Mouse (Mus musculus): ENCODE measurements around the gene Fam83g. TPM values are rescaled to one million over a fixed set of nuclear protein-coding genes. Genes with fewer than 3 reads are reported as not detected.

The Fam83g gene
- total and polyA plus RNA-seq, 2 experiments from 2014 or later, result 0.16 to 0.60 TPM

GRCm38 (mm10) chr11:61737290-61737689 lies 53.4 kb downstream of the Fam83g start:
- DNase-seq (ENCODE audit: low spot score) (no peak), ATAC-seq (ENCODE audit: low FRiP score) (no peak)
- no peak overlapping the region for H3K4me3 ChIP-seq (ENCODE audit: low read depth, low read length)
- no peaks in the 10 kb centered on the region for H3K9me3 ChIP-seq (ENCODE audit: low read length)
- no peak overlapping the region for H3K27ac ChIP-seq (ENCODE audit: low read depth, low read length)
- H3K4me1 ChIP-seq (ENCODE audit: insufficient read depth, low read length), result no peaks in the 10 kb centered on the region
- no peaks in the 10 kb centered on the region for H3K27me3 ChIP-seq (ENCODE audit: insufficient read depth, low read length)
- WGBS, result 97% methylated on average over 1 of the region's 1 CpGs
- peaks cover 49% of the 10 kb centered on the region for H3K36me3 ChIP-seq (ENCODE audit: insufficient read depth, low read length)
- no peak overlapping the region for H3K9ac ChIP-seq (replicated peaks; ENCODE audit: low read length, poor library complexity, severe bottlenecking)
- H3K4me2 ChIP-seq (ENCODE audit: low read depth, low read length, poor library complexity, severe bottlenecking), result no peak overlapping the region
- no peak for TF ChIP-seq CTCF (IDR thresholded peaks at IDR 0.05)

GRCm38 (mm10) chr11:61740500-61740899 lies 56.6 kb downstream of the Fam83g start:
- 94% methylated on average over 1 of the region's 1 CpGs for WGBS
- H3K36me3 ChIP-seq (ENCODE audit: insufficient read depth, low read length), result peaks cover 43% of the 10 kb centered on the region
- DNase-seq (ENCODE audit: low spot score), result no peak

GRCm38 (mm10) chr11:61743768-61744167 lies 59.9 kb downstream of the Fam83g start:
- no peak overlapping the region for H3K9ac ChIP-seq (replicated peaks; ENCODE audit: low read length, poor library complexity, severe bottlenecking)
- H3K9me3 ChIP-seq (ENCODE audit: low read length), result no peaks in the 10 kb centered on the region
- no peaks in the 10 kb centered on the region for H3K27me3 ChIP-seq (ENCODE audit: insufficient read depth, low read length)
- no peak overlapping the region for H3K4me3 ChIP-seq (ENCODE audit: low read depth, low read length)
- ATAC-seq (ENCODE audit: low FRiP score) (no peak), DNase-seq (ENCODE audit: low spot score) (no peak)
- H3K4me1 ChIP-seq (ENCODE audit: insufficient read depth, low read length), result no peaks in the 10 kb centered on the region
- H3K36me3 ChIP-seq (ENCODE audit: insufficient read depth, low read length), result peaks cover 22% of the 10 kb centered on the region
- 56% methylated on average over 3 of the region's 3 CpGs for WGBS
- H3K4me2 ChIP-seq (ENCODE audit: low read depth, low read length, poor library complexity, severe bottlenecking), result no peak overlapping the region
- H3K27ac ChIP-seq (ENCODE audit: low read depth, low read length), result no peak overlapping the region
- no peak for TF ChIP-seq CTCF (IDR thresholded peaks at IDR 0.05)

More at GRCm38 (mm10) chr11:61740500-61740899, 56.6 kb downstream of the Fam83g start:
- Histone ChIP-seq H3K9ac (replicated peaks; ENCODE audit: low read length, poor library complexity, severe bottlenecking) (no peak overlapping the region), H3K27ac (ENCODE audit: low read depth, low read length) (no peak overlapping the region), H3K4me1 (ENCODE audit: insufficient read depth, low read length) (no peaks in the 10 kb centered on the region), H3K9me3 (ENCODE audit: low read length) (no peaks in the 10 kb centered on the region), H3K27me3 (ENCODE audit: insufficient read depth, low read length) (no peaks in the 10 kb centered on the region), H3K4me3 (ENCODE audit: low read depth, low read length) (no peak overlapping the region), H3K4me2 (ENCODE audit: low read depth, low read length, poor library complexity, severe bottlenecking) (no peak overlapping the region)
- TF ChIP-seq CTCF (IDR thresholded peaks at IDR 0.05), result 0 out of 2 replicates have a peak, but pooled peaks have one; percentile 4
- ATAC-seq (ENCODE audit: low FRiP score), result no peak

DNA sequence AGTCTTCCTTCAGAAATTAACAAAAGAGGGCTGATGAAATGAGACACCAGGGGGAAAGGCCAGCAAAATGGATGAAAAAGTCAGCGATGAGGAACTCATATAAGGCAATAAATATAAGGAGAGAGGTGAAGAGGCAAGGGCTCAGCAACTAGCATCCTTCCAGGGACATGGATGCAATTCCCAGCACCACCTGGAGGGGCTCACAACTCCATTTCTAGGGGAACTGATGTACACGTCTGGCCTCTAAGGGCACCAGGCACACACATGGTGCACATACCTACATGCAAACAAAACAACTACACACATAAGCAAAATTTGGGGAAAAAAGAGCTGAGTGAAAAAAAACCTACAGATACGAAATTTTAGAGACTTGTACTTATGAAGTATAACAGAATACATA lies 60.6 kb downstream of the Fam83g start:
- Histone ChIP-seq H3K9me3 (ENCODE audit: low read length) (no peaks in the 10 kb centered on the region), H3K27me3 (ENCODE audit: insufficient read depth, low read length) (no peaks in the 10 kb centered on the region), H3K36me3 (ENCODE audit: insufficient read depth, low read length) (peaks cover 17% of the 10 kb centered on the region), H3K4me1 (ENCODE audit: insufficient read depth, low read length) (no peaks in the 10 kb centered on the region), H3K9ac (replicated peaks; ENCODE audit: low read length, poor library complexity, severe bottlenecking) (no peak overlapping the region), H3K27ac (ENCODE audit: low read depth, low read length) (no peak overlapping the region), H3K4me2 (ENCODE audit: low read depth, low read length, poor library complexity, severe bottlenecking) (no peak overlapping the region), H3K4me3 (ENCODE audit: low read depth, low read length) (no peak overlapping the region)
- ATAC-seq (ENCODE audit: low FRiP score) (no peak), DNase-seq (ENCODE audit: low spot score) (no peak)
- peak; percentile 48 for TF ChIP-seq CTCF (IDR thresholded peaks at IDR 0.05)
- 66% methylated on average over 3 of the region's 3 CpGs for WGBS

DNA sequence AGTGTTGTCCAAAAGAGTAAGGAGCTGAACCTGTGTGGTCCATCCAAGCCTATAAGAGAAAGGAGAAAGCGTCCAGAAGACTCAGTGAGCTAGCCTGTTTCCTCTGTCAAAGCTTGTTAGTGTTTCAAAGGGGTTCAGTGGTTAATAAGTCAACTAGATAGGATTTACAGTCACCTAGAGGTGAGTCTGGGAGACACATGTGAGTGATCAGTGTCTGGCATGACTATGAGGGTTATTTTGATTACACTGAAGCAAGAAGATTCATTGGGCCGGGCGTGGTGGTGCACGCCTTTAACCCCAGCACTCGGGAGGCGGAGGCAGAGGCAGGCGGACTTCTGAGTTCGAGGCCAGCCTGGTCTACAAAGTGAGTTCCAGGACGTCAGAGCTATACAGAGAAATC lies 61.9 kb downstream of the Fam83g start:
- WGBS, result 99% methylated on average over 9 of the region's 9 CpGs
- no peak for ATAC-seq (ENCODE audit: low FRiP score)
- H3K27ac ChIP-seq (ENCODE audit: low read depth, low read length), result no peak overlapping the region
- H3K4me1 ChIP-seq (ENCODE audit: insufficient read depth, low read length), result no peaks in the 10 kb centered on the region
- no peaks in the 10 kb centered on the region for H3K9me3 ChIP-seq (ENCODE audit: low read length)
- H3K9ac ChIP-seq (replicated peaks; ENCODE audit: low read length, poor library complexity, severe bottlenecking), result no peak overlapping the region
- H3K4me2 ChIP-seq (ENCODE audit: low read depth, low read length, poor library complexity, severe bottlenecking), result no peak overlapping the region
- peaks cover 15% of the 10 kb centered on the region for H3K36me3 ChIP-seq (ENCODE audit: insufficient read depth, low read length)
- TF ChIP-seq CTCF (IDR thresholded peaks at IDR 0.05), result no peak
- H3K4me3 ChIP-seq (ENCODE audit: low read depth, low read length), result no peak overlapping the region
- no peaks in the 10 kb centered on the region for H3K27me3 ChIP-seq (ENCODE audit: insufficient read depth, low read length)
- DNase-seq (ENCODE audit: low spot score), result no peak

DNA sequence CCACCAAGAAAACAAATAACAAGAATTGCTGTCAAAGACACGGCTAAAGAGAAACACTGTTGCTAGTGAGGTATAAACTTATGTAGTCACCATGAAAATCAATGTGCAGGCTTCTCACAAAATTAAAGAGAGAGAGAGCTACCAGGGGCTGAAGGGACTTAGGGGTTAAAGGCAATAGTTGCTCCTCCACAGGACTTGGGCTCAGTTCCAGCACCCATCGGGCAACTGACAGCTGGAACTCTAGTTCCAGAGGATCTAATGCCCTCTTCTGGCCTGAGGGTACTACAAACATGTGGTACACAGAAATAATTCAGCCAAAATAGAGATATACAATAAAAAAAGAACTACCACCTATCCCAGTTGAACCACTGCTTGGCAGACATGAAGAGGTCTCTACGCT lies 63.3 kb downstream of the Fam83g start:
- Histone ChIP-seq H3K4me3 (ENCODE audit: low read depth, low read length) (no peak overlapping the region), H3K9ac (replicated peaks; ENCODE audit: low read length, poor library complexity, severe bottlenecking) (no peak overlapping the region), H3K4me2 (ENCODE audit: low read depth, low read length, poor library complexity, severe bottlenecking) (no peak overlapping the region), H3K36me3 (ENCODE audit: insufficient read depth, low read length) (peaks cover 16% of the 10 kb centered on the region), H3K27me3 (ENCODE audit: insufficient read depth, low read length) (no peaks in the 10 kb centered on the region), H3K9me3 (ENCODE audit: low read length) (no peaks in the 10 kb centered on the region), H3K4me1 (ENCODE audit: insufficient read depth, low read length) (no peaks in the 10 kb centered on the region), H3K27ac (ENCODE audit: low read depth, low read length) (no peak overlapping the region)
- DNase-seq (ENCODE audit: low spot score), result peak; percentile 34
- ATAC-seq (ENCODE audit: low FRiP score), result no peak
- WGBS, result 69% methylated on average over 3 of the region's 3 CpGs
- TF ChIP-seq CTCF (IDR thresholded peaks at IDR 0.05), result no peak

All from midbrain, postnatal 0 days (tissue).